Mouse (Mus musculus): ENCODE measurements around the gene Ankrd11. TPM values are rescaled to one million over a fixed set of nuclear protein-coding genes. Genes with fewer than 3 reads are reported as not detected.

The Ankrd11 gene
- polyA plus RNA-seq, 1 experiment from 2014 or later = 55.0 TPM

DNA sequence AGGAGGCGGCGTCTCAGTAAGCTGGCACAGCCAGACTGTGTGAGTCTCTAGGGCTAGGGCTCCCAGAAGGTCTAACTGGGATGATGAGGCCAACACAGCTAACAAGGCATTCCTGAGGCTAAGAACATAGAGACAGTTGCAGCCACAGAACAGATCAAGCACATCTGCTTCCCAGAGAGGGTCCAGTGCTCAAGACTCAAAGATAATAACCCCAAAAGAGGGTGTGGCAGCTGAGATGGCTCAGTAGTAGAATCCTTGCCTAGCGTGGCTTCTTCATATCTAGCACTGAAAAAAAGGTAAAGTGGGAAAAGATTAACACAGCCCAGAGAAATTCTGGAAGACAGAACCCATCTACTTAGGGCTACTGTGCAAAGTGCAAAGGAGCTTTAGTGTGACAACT, 86.1 kb downstream of the Ankrd11 start:
- Histone ChIP-seq H3K4me2 (ENCODE audit: low read depth, low read length) (no peak overlapping the region), H3K9me3 (ENCODE audit: control insufficient read depth, low read length) (no peaks in the 10 kb centered on the region), H3K36me3 (ENCODE audit: control insufficient read depth, insufficient read depth, low read length) (no peaks in the 10 kb centered on the region), H3K4me3 (ENCODE audit: low read depth, low read length) (no peak overlapping the region), H3K9ac (ENCODE audit: low read depth, low read length) (no peak overlapping the region), H3K27ac (replicated peaks; ENCODE audit: low read depth, low read length) (no peak overlapping the region), H3K27me3 (replicated peaks; ENCODE audit: control insufficient read depth, insufficient read depth, low read length) (no peaks in the 10 kb centered on the region), H3K4me1 (ENCODE audit: control insufficient read depth, insufficient read depth, low read length) (peaks cover 12% of the 10 kb centered on the region)
- ATAC-seq (ENCODE audit: low read depth) (no peak; the same call in 1 of the 2 replicates), DNase-seq (ENCODE audit: low spot score) (no peak)
- WGBS = 86% methylated on average over 3 of the region's 3 CpGs

DNA sequence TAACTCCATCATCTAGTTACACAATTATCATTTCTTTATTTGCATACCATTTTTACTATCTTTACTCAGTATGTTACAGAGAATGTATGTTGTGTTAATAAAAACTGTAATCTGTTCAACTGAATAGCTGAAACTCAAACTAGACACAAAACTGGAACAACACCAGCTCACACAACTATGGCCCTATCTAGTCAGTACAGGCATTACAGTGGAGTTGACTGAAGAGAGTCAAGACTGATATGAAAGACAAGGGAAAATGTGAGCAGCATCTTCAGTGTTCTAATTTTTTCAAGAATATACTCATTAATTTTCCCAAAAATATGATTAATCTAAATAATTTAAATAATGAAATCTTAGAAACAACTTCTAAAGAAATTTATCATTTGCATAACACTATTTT, 86.9 kb downstream of the Ankrd11 start:
- ATAC-seq (ENCODE audit: low read depth) (no peak), DNase-seq (ENCODE audit: low spot score) (no peak)
- Histone ChIP-seq H3K27ac (replicated peaks; ENCODE audit: low read depth, low read length) (no peak overlapping the region), H3K36me3 (ENCODE audit: control insufficient read depth, insufficient read depth, low read length) (no peaks in the 10 kb centered on the region), H3K4me1 (ENCODE audit: control insufficient read depth, insufficient read depth, low read length) (peaks cover 7% of the 10 kb centered on the region; the same call in 1 of the 2 replicates), H3K9ac (ENCODE audit: low read depth, low read length) (no peak overlapping the region), H3K9me3 (ENCODE audit: control insufficient read depth, low read length) (no peaks in the 10 kb centered on the region), H3K4me2 (ENCODE audit: low read depth, low read length) (no peak overlapping the region), H3K27me3 (replicated peaks; ENCODE audit: control insufficient read depth, insufficient read depth, low read length) (no peaks in the 10 kb centered on the region), H3K4me3 (ENCODE audit: low read depth, low read length) (no peak overlapping the region)

DNA sequence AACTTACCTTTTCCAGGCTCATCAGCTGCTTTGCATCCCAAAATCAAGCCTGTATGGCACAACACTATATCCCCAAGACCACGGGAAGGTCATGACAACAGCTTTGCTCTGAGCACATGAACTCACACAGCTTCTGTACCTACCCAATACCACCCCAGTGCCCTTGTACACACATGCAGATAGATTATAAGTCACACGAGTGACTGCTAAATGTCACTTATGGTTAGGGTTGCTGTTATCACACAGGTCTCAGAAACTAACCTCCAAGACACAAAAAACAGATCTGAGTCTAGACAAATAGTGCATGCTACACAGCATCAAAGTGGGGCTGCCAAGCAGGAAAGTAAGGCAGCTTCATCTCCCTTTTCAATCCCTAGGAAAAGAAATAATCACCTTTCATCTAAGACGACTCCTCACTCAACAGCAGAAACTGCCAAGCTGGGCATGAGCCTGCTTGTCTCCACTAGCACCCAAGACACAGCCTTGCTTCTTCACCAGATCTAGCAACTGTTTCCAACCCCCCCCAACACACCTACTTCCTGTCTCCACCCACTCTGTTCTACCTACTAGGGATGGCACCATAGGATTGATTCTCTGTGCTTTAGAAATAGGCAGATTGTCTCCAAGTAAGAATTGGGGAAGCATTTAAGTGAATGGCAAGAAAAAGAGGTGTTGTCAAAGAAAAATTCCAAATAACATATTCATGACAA, 87.8 kb downstream of the Ankrd11 start:
- no peak overlapping the region for H3K4me3 ChIP-seq (ENCODE audit: low read depth, low read length)
- no peak overlapping the region for H3K4me2 ChIP-seq (ENCODE audit: low read depth, low read length)
- no peak overlapping the region for H3K9ac ChIP-seq (ENCODE audit: low read depth, low read length)
- peaks cover 7% of the 10 kb centered on the region; the same call in 1 of the 2 replicates for H3K4me1 ChIP-seq (ENCODE audit: control insufficient read depth, insufficient read depth, low read length)
- no peaks in the 10 kb centered on the region for H3K36me3 ChIP-seq (ENCODE audit: control insufficient read depth, insufficient read depth, low read length)
- no peak for ATAC-seq (ENCODE audit: low read depth)
- no peaks in the 10 kb centered on the region for H3K9me3 ChIP-seq (ENCODE audit: control insufficient read depth, low read length)
- H3K27ac ChIP-seq (replicated peaks; ENCODE audit: low read depth, low read length) = no peak overlapping the region
- peak; percentile 26 for DNase-seq (ENCODE audit: low spot score)
- no peaks in the 10 kb centered on the region for H3K27me3 ChIP-seq (replicated peaks; ENCODE audit: control insufficient read depth, insufficient read depth, low read length)
- 81% methylated on average over 3 of the region's 3 CpGs for WGBS

DNA sequence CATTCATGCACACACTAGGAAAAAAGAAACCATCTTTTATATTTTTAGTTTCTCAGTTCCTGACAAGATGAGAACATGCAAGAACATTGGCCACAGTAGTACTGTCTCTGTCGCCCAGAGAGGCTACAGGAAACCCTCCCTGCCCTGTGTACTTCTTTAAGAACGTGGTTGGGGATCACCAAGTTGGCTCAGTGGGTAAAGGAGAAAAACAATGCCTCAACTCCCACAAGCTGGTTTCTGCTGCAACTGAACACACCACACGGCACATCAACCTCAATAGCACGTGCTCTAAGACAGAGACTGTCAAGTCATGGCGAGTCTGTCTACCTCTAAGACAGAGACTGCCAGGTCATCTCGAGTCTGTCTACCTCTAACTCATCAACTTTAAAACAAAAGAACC, 89.0 kb downstream of the Ankrd11 start:
- Histone ChIP-seq H3K36me3 (ENCODE audit: control insufficient read depth, insufficient read depth, low read length) (no peaks in the 10 kb centered on the region), H3K4me2 (ENCODE audit: low read depth, low read length) (no peak overlapping the region), H3K27ac (replicated peaks; ENCODE audit: low read depth, low read length) (no peak overlapping the region), H3K9ac (ENCODE audit: low read depth, low read length) (no peak overlapping the region), H3K27me3 (replicated peaks; ENCODE audit: control insufficient read depth, insufficient read depth, low read length) (no peaks in the 10 kb centered on the region), H3K4me3 (ENCODE audit: low read depth, low read length) (no peak overlapping the region), H3K4me1 (ENCODE audit: control insufficient read depth, insufficient read depth, low read length) (peaks cover 7% of the 10 kb centered on the region; the same call in 1 of the 2 replicates), H3K9me3 (ENCODE audit: control insufficient read depth, low read length) (no peaks in the 10 kb centered on the region)
- DNase-seq (ENCODE audit: low spot score) (no peak), ATAC-seq (ENCODE audit: low read depth) (no peak)
- 80% methylated on average over 6 of the region's 6 CpGs for WGBS

DNA sequence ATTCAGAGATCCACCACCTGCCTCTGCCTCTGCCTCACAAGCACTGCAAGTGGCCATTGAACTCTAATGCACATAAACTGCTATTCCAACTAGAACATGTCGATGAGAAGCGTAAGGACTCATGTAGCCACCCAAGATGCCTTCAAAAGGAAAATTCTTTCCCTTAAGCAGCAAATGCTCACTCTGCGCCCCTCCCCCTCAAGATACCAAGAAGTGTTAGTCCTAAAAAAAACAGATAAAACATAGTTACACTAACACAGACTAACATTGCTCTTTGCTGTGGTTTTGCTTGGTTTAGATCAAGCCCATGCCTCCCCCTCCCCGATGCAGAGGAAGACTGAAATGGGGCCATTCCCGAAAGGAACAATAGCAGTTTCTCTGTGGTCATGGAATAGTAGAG, 90.6 kb downstream of the Ankrd11 start:
- H3K36me3 ChIP-seq (ENCODE audit: control insufficient read depth, insufficient read depth, low read length) = no peaks in the 10 kb centered on the region
- peaks cover 4% of the 10 kb centered on the region; the same call in 1 of the 2 replicates for H3K4me1 ChIP-seq (ENCODE audit: control insufficient read depth, insufficient read depth, low read length)
- no peak overlapping the region for H3K27ac ChIP-seq (replicated peaks; ENCODE audit: low read depth, low read length)
- no peak overlapping the region for H3K4me3 ChIP-seq (ENCODE audit: low read depth, low read length)
- no peak for ATAC-seq (ENCODE audit: low read depth)
- no peaks in the 10 kb centered on the region for H3K9me3 ChIP-seq (ENCODE audit: control insufficient read depth, low read length)
- no peak for DNase-seq (ENCODE audit: low spot score)
- 83% methylated on average over 5 of the region's 5 CpGs for WGBS
- H3K4me2 ChIP-seq (ENCODE audit: low read depth, low read length) = no peak overlapping the region
- H3K27me3 ChIP-seq (replicated peaks; ENCODE audit: control insufficient read depth, insufficient read depth, low read length) = no peaks in the 10 kb centered on the region
- H3K9ac ChIP-seq (ENCODE audit: low read depth, low read length) = no peak overlapping the region

DNA sequence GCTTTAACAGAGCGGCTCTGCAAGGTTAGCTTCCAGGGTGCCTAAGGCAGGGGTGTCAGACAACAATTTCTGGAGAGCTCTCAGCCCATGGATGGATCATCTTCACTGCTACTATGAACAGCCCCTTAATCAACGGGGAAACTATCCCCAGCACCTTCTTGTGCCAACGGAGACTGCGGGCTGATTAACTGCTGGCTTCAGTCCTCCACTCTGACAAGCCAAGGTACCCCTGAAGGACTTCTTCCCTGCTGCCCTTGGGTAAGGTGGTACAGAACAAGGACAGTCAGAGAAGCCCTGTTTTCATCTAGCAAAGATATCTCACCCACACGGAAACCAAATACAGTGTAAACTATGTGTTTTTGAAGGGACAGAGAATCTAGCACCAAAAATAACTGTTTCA, 92.4 kb downstream of the Ankrd11 start:
- Histone ChIP-seq H3K4me3 (ENCODE audit: low read depth, low read length) (no peak overlapping the region), H3K9ac (ENCODE audit: low read depth, low read length) (no peak overlapping the region), H3K36me3 (ENCODE audit: control insufficient read depth, insufficient read depth, low read length) (no peaks in the 10 kb centered on the region), H3K4me1 (ENCODE audit: control insufficient read depth, insufficient read depth, low read length) (no peaks in the 10 kb centered on the region), H3K27ac (replicated peaks; ENCODE audit: low read depth, low read length) (no peak overlapping the region), H3K27me3 (replicated peaks; ENCODE audit: control insufficient read depth, insufficient read depth, low read length) (no peaks in the 10 kb centered on the region), H3K9me3 (ENCODE audit: control insufficient read depth, low read length) (no peaks in the 10 kb centered on the region), H3K4me2 (ENCODE audit: low read depth, low read length) (no peak overlapping the region)
- ATAC-seq (ENCODE audit: low read depth) = no peak
- DNase-seq (ENCODE audit: low spot score) = no peak
- 79% methylated on average over 5 of the region's 5 CpGs for WGBS

DNA sequence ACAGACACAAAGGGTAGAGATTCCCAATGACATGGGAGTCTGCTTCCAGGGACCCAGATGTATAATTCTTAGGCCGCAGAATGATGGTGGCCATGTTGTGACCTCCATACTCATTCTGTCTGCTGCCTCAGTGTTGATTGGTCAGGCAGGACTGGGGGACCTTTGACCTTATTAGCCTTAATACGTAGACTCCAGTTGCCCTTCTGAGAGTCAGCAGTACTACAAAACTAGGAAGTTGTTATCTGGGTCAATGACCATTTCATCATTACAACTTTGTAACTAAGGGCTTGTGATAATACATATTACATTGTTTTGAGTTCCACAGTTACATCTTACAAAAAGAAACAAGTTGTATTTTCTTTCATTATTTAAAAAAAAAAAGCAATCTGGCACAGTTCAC, 96.3 kb downstream of the Ankrd11 start:
- WGBS = 77% methylated on average over 2 of the region's 2 CpGs
- Histone ChIP-seq H3K36me3 (ENCODE audit: control insufficient read depth, insufficient read depth, low read length) (no peaks in the 10 kb centered on the region), H3K27me3 (replicated peaks; ENCODE audit: control insufficient read depth, insufficient read depth, low read length) (no peaks in the 10 kb centered on the region), H3K9me3 (ENCODE audit: control insufficient read depth, low read length) (no peaks in the 10 kb centered on the region), H3K9ac (ENCODE audit: low read depth, low read length) (no peak overlapping the region), H3K4me2 (ENCODE audit: low read depth, low read length) (no peak overlapping the region), H3K4me1 (ENCODE audit: control insufficient read depth, insufficient read depth, low read length) (0 out of 2 replicates have a peak, but pooled peaks cover 5% of the 10 kb centered on the region), H3K4me3 (ENCODE audit: low read depth, low read length) (no peak overlapping the region), H3K27ac (replicated peaks; ENCODE audit: low read depth, low read length) (no peak overlapping the region)
- ATAC-seq (ENCODE audit: low read depth) (no peak), DNase-seq (ENCODE audit: low spot score) (no peak)

DNA sequence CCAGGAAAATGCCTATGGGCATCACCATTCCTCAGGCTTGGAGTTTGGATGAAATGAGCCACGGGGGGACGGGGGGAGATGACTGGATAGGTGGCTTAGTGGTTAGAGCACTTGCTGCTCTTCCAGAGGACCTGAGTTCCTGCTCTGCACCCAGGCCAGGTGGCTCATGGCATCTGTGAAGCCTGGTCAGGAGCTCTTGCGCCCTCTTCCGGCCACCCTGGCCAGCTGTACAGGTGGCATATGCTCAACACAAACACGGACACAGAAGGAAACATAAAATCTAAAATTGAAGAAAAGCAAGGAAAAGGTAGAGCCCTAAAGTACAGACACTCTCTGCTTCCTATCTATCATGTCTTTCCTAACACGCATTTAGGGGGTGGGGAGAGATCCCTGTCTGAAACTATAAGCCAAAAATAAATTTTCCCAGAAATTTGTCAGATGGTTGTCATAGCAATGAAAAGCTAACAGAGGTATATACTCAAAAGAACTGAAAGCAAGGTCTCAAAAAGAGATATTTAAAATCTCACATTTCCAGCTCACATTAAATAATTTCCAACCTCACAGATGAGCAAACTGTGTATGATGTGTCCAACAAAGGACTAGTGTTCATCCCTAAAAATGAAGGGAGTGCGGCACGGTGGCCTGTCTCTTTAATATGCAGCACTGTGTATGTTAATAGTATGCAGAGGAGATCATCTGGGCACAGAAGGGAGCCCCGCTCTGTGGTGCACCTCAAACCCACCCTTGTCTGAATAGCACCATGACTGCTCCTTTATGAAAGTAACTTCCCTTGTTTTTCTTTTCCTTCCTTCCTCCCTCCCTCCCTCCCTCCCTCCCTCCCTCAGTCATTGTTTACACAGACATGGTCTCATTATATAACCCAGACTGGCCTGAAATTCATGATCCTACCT, 99.0 kb downstream of the Ankrd11 start:
- Histone ChIP-seq H3K4me2 (ENCODE audit: low read depth, low read length) (no peak overlapping the region), H3K9ac (ENCODE audit: low read depth, low read length) (no peak overlapping the region), H3K4me1 (ENCODE audit: control insufficient read depth, insufficient read depth, low read length) (peaks cover 16% of the 10 kb centered on the region), H3K27me3 (replicated peaks; ENCODE audit: control insufficient read depth, insufficient read depth, low read length) (no peaks in the 10 kb centered on the region), H3K36me3 (ENCODE audit: control insufficient read depth, insufficient read depth, low read length) (no peaks in the 10 kb centered on the region), H3K4me3 (ENCODE audit: low read depth, low read length) (no peak overlapping the region), H3K27ac (replicated peaks; ENCODE audit: low read depth, low read length) (no peak overlapping the region), H3K9me3 (ENCODE audit: control insufficient read depth, low read length) (no peaks in the 10 kb centered on the region)
- 75% methylated on average over 9 of the region's 9 CpGs for WGBS
- DNase-seq (ENCODE audit: low spot score) (no peak), ATAC-seq (ENCODE audit: low read depth) (no peak)

Measured in embryonic facial prominence, embryonic 14.5 days (tissue).